Mouse (Mus musculus) MEL (cell line): Measurements from ENCODE around the gene Rheb. TPM values are rescaled to one million over a fixed set of nuclear protein-coding genes. Genes with fewer than 3 reads are reported as not detected.
A peak's percentile ranks its signal among the peaks of the same experiment; 100 is the strongest.

ENCODE experiments used
- DNase-seq: peaks from one replicate; pipeline ENCODE4 v3.0.0; 2011; ENCODE audit warnings: low read depth, low spot score
- H3K27ac ChIP-seq: 2 replicates; pipeline ENCODE4 v1.5.1; 2012; ENCODE audit warnings: low read depth, mild to moderate bottlenecking, control low read depth, low read length, moderate library complexity; ENCODE audit not compliant: control insufficient read depth
- H3K27me3 ChIP-seq, 2 experiments: fragments of 150-350 bp in 1 of 2; sonication (generic) in 1 of 2; 2 replicates each; pipeline ENCODE4 v1.6.1; 2012; ENCODE audit warnings: low read length in 2 of 2, mild to moderate bottlenecking in 2 of 2, improper control_type of control experiment in 1 of 2, moderate library complexity in 1 of 2; ENCODE audit not compliant: insufficient read depth in 2 of 2, control insufficient read depth in 1 of 2
- H3K36me3 ChIP-seq, 2 experiments: 2 replicates each; pipeline ENCODE4 v1.6.1; 2012 to 2014; ENCODE audit warnings: low read length in 2 of 2, improper control_type of control experiment in 1 of 2, inconsistent platforms in 1 of 2, mild to moderate bottlenecking in 1 of 2; ENCODE audit not compliant: insufficient read depth in 2 of 2, control insufficient read depth in 1 of 2
- H3K4me1 ChIP-seq, 2 experiments: fragments of 150-350 bp in 1 of 2; sonication (generic) in 1 of 2; 2 replicates each; pipeline ENCODE4 v1.6.1; 2012; ENCODE audit warnings: low read length in 2 of 2, improper control_type of control experiment in 1 of 2, mild to moderate bottlenecking in 1 of 2; ENCODE audit not compliant: insufficient read depth in 2 of 2, control insufficient read depth in 1 of 2
- H3K4me3 ChIP-seq, 2 experiments: fragments of 150-350 bp in 1 of 2; sonication (generic) in 1 of 2; 2 replicates each; pipeline ENCODE4 v1.5.1; 2012; ENCODE audit warnings: low read depth in 2 of 2, low read length in 2 of 2, mild to moderate bottlenecking in 2 of 2, moderate library complexity in 2 of 2, control low read depth in 1 of 2, improper control_type of control experiment in 1 of 2; ENCODE audit not compliant: control insufficient read depth in 1 of 2, insufficient read depth in 1 of 2
- H3K79me2 ChIP-seq: 2 replicates; pipeline ENCODE4 v1.6.1; 2012; ENCODE audit warnings: mild to moderate bottlenecking, low read length, moderate library complexity; ENCODE audit not compliant: control insufficient read depth, poor library complexity, insufficient read depth
- H3K9ac ChIP-seq: 2 replicates; pipeline ENCODE4 v1.6.1; 2012; ENCODE audit warnings: low read depth, mild to moderate bottlenecking, control low read depth, low read length, moderate library complexity; ENCODE audit not compliant: control insufficient read depth, poor library complexity, severe bottlenecking
- H3K9me3 ChIP-seq: fragments of 150-350 bp; sonication (generic); replicated peaks from 2 replicates; pipeline ENCODE4 v1.6.1; 2012; ENCODE audit warnings: mild to moderate bottlenecking, low read length, improper control_type of control experiment, moderate library complexity; ENCODE audit not compliant: insufficient read depth
- CTCF ChIP-seq, 3 experiments: IDR thresholded peaks in 2 of 3; conservative IDR thresholded peaks in 1 of 3; 2 replicates each; pipeline ENCODE4 v1.5.1; 2011 to 2012; ENCODE audit warnings: low read length in 3 of 3, low read depth in 2 of 3, mild to moderate bottlenecking in 2 of 3, improper control_type of control experiment in 1 of 3, inconsistent platforms in 1 of 3, mixed read lengths in 1 of 3, moderate library complexity in 1 of 3; ENCODE audit not compliant: control insufficient read depth in 1 of 3, insufficient read depth in 1 of 3, poor library complexity in 1 of 3, severe bottlenecking in 1 of 3
- E2F4 ChIP-seq: IDR thresholded peaks from 2 replicates; pipeline ENCODE4 v1.6.1; 2011; ENCODE audit warnings: low read depth, low read length, improper control_type of control experiment, borderline replicate concordance
- ELF1 ChIP-seq: IDR thresholded peaks from 2 replicates; pipeline ENCODE4 v1.6.1; 2014; ENCODE audit warnings: low read depth, mild to moderate bottlenecking, inconsistent platforms, low read length, improper control_type of control experiment, moderate library complexity
- EP300 ChIP-seq, 2 experiments: IDR thresholded peaks; 2 replicates each; pipeline ENCODE4 v1.6.1; 2011; ENCODE audit warnings: improper control_type of control experiment in 2 of 2, low read length in 2 of 2, low read depth in 1 of 2, mild to moderate bottlenecking in 1 of 2
- ETS1 ChIP-seq: IDR thresholded peaks from 2 replicates; pipeline ENCODE4 v1.6.1; 2012; ENCODE audit warnings: low read depth, mild to moderate bottlenecking, inconsistent platforms, low read length, improper control_type of control experiment, moderate library complexity
- GATA1 ChIP-seq: IDR thresholded peaks from 2 replicates; pipeline ENCODE4 v1.6.1; 2011; ENCODE audit warnings: low read depth, low read length, improper control_type of control experiment
- JUND ChIP-seq: IDR thresholded peaks from 2 replicates; pipeline ENCODE4 v1.6.1; 2011; ENCODE audit warnings: low read depth, mild to moderate bottlenecking, improper control_type of control experiment, low read length
- KAT2A ChIP-seq: conservative IDR thresholded peaks from 2 replicates; pipeline ENCODE4 v1.6.1; 2012; ENCODE audit warnings: low read depth, low read length, improper control_type of control experiment, inconsistent platforms
- MAFK ChIP-seq: IDR thresholded peaks from 2 replicates; pipeline ENCODE4 v1.6.1; 2011; ENCODE audit warnings: low read depth, mild to moderate bottlenecking, low read length, improper control_type of control experiment, borderline replicate concordance
- MAX ChIP-seq: IDR thresholded peaks from 2 replicates; pipeline ENCODE4 v1.6.1; 2011; ENCODE audit warnings: low read length, improper control_type of control experiment
- MAZ ChIP-seq: IDR thresholded peaks from 2 replicates; pipeline ENCODE4 v1.6.1; 2012; ENCODE audit warnings: low read depth, mild to moderate bottlenecking, inconsistent platforms, low read length, improper control_type of control experiment
- NELFE ChIP-seq: IDR thresholded peaks from 2 replicates; pipeline ENCODE4 v1.6.1; 2011; ENCODE audit warnings: low read depth, low read length, improper control_type of control experiment
- NRF1 ChIP-seq: IDR thresholded peaks from 2 replicates; pipeline ENCODE4 v1.6.1; 2014; ENCODE audit warnings: low read depth, mild to moderate bottlenecking, inconsistent platforms, low read length, improper control_type of control experiment, moderate library complexity; ENCODE audit not compliant: poor library complexity, insufficient read depth, severe bottlenecking
- POLR2A ChIP-seq, 2 experiments: IDR thresholded peaks; 2 replicates each; pipeline ENCODE4 v1.6.1; 2011 to 2012; ENCODE audit warnings: low read length in 2 of 2, mild to moderate bottlenecking in 2 of 2, control low read depth in 1 of 2, improper control_type of control experiment in 1 of 2, low read depth in 1 of 2, moderate library complexity in 1 of 2; ENCODE audit not compliant: control insufficient read depth in 1 of 2, insufficient read depth in 1 of 2, poor library complexity in 1 of 2
- POLR2AphosphoS2 ChIP-seq: IDR thresholded peaks from 2 replicates; pipeline ENCODE4 v1.6.1; 2011; ENCODE audit warnings: low read length, improper control_type of control experiment
- RAD21 ChIP-seq: IDR thresholded peaks from 2 replicates; pipeline ENCODE4 v1.6.1; 2011; ENCODE audit warnings: mild to moderate bottlenecking, low read depth, low read length, improper control_type of control experiment
- SIN3A ChIP-seq: IDR thresholded peaks from 2 replicates; pipeline ENCODE4 v1.6.1; 2012; ENCODE audit warnings: low read length, improper control_type of control experiment, inconsistent platforms
- TAL1 ChIP-seq: IDR thresholded peaks from 2 replicates; pipeline ENCODE4 v1.6.1; 2012; ENCODE audit warnings: mild to moderate bottlenecking, inconsistent platforms, low read length, moderate library complexity, mixed read lengths
- TBP ChIP-seq: IDR thresholded peaks from 2 replicates; pipeline ENCODE4 v1.8.0; 2011; ENCODE audit warnings: low read depth, low read length, improper control_type of control experiment
- TCF12 ChIP-seq: IDR thresholded peaks from 2 replicates; pipeline ENCODE4 v1.6.1; 2014; ENCODE audit warnings: low read depth, mild to moderate bottlenecking, inconsistent platforms, low read length, improper control_type of control experiment, moderate library complexity
- UBTF ChIP-seq: IDR thresholded peaks from 2 replicates; pipeline ENCODE4 v1.6.1; 2012; ENCODE audit warnings: low read depth, mild to moderate bottlenecking, inconsistent platforms, low read length, improper control_type of control experiment, moderate library complexity, borderline replicate concordance; ENCODE audit not compliant: insufficient read depth
- USF1 ChIP-seq: IDR thresholded peaks from 2 replicates; pipeline ENCODE4 v1.6.1; 2014; ENCODE audit warnings: low read depth, mild to moderate bottlenecking, inconsistent platforms, low read length, improper control_type of control experiment, moderate library complexity
- ZNF384 ChIP-seq: IDR thresholded peaks from 2 replicates; pipeline ENCODE4 v1.6.1; 2012; ENCODE audit warnings: low read depth, mild to moderate bottlenecking, inconsistent platforms, low read length, improper control_type of control experiment
- polyA plus RNA-seq, 2 experiments: library from polyadenylated mRNA; stranded (reverse) in 1 of 2; unstranded in 1 of 2; fragments of >175 nt in 1 of 2; fragments of >200 nt in 1 of 2; gene quantifications; 2 replicates each; pipeline versions ENCODE4 v1.2.1 to v1.2.4; 2012; ENCODE audit warnings: low replicate concordance in 2 of 2, low read depth in 1 of 2; ENCODE audit not compliant: insufficient read length in 2 of 2, insufficient read depth in 1 of 2, missing spikeins in 1 of 2
- total RNA-seq: library from RNA; depleted of rRNA; stranded (reverse); fragments of 300-350 nt; gene quantifications from 2 replicates; pipeline ENCODE4 v1.2.3, GENCODE M21; 2012

The Rheb gene
- total and polyA plus RNA-seq, 3 experiments, result 61.3 to 731 (median 114) TPM

GRCm38 (mm10) chr5:24842274-24843102 is at the start of gene Rheb (continued):
- TF ChIP-seq POLR2AphosphoS2 (peak; percentile 92), MAX (peak; percentile 96), ETS1 (peak; percentile 80), KAT2A (no peak; the same call in 1 of the 2 replicates)

GRCm38 (mm10) chr5:24889860-24890259 is 47.4 kb upstream of the Rheb start:
- Histone ChIP-seq H3K36me3 (peaks cover 0 to 5% of the 10 kb centered on the region in 2 experiments; a peak in 3 of 4 replicates), H3K27ac (no peak overlapping the region), H3K9me3 (no peaks in the 10 kb centered on the region)

GRCm38 (mm10) chr5:24888874-24889591 is 46.6 kb upstream of the Rheb start:
- H3K4me1 ChIP-seq, result peaks cover 2 to 5% of the 10 kb centered on the region in 2 experiments; a peak in 2 of 4 replicates
- H3K27ac ChIP-seq, result no peak overlapping the region
- H3K79me2 ChIP-seq, result no peaks in the 10 kb centered on the region
- H3K36me3 ChIP-seq, result peaks cover 0 to 4% of the 10 kb centered on the region in 2 experiments; a peak in 2 of 4 replicates
- H3K9me3 ChIP-seq, result no peaks in the 10 kb centered on the region
- no peak overlapping the region for H3K4me3 ChIP-seq
- no peak overlapping the region for H3K9ac ChIP-seq
- no peaks in the 10 kb centered on the region for H3K27me3 ChIP-seq
- DNase-seq, result no peak
- TF ChIP-seq POLR2AphosphoS2 (no peak), MAFK (no peak), ZNF384 (no peak), POLR2A (IDR thresholded peaks at IDR 0.05; ENCODE audit: control insufficient read depth in 1 of 2, insufficient read depth in 1 of 2, low read depth in 1 of 2, low read length in 2 of 2, poor library complexity in 1 of 2) (no peak), GATA1 (no peak), TAL1 (no peak), TBP (no peak), UBTF (no peak), MAZ (no peak), NRF1 (no peak), JUND (no peak), TCF12 (no peak), ELF1 (no peak), SIN3A (no peak), E2F4 (no peak), NELFE (no peak), EP300 (IDR thresholded peaks at IDR 0.05; ENCODE audit: low read depth in 1 of 2, low read length in 2 of 2) (no peak; a peak in 1 of 4 replicates), MAX (no peak)
- TF ChIP-seq, all 39 proteins: peak for 0

More at GRCm38 (mm10) chr5:24889860-24890259, 47.4 kb upstream of the Rheb start:
- TF ChIP-seq POLR2AphosphoS2, result no peak
- TF ChIP-seq RAD21, result no peak
- no peak for TF ChIP-seq USF1
- no peak for TF ChIP-seq CTCF (IDR thresholded peaks at IDR 0.05 in 2 of 3, conservative IDR thresholded peaks at IDR 0.05 in 1 of 3; ENCODE audit: control insufficient read depth in 1 of 3, insufficient read depth in 1 of 3, low read depth in 2 of 3, low read length in 3 of 3, poor library complexity in 1 of 3, severe bottlenecking in 1 of 3)
- no peak for TF ChIP-seq ETS1
- no peak for TF ChIP-seq MAZ
- no peak for TF ChIP-seq EP300 (IDR thresholded peaks at IDR 0.05; ENCODE audit: low read depth in 1 of 2, low read length in 2 of 2)
- TF ChIP-seq SIN3A, result no peak
- Histone ChIP-seq H3K79me2 (no peaks in the 10 kb centered on the region), H3K27me3 (no peaks in the 10 kb centered on the region), H3K4me3 (no peak overlapping the region), H3K9ac (no peak overlapping the region), H3K4me1 (peaks cover 5% of the 10 kb centered on the region in 2 experiments; a peak in 3 of 4 replicates)
- no peak for DNase-seq
